Mouse (Mus musculus) brain, embryonic 14.5 days (tissue): ENCODE results near the gene Zfp653. TPM values are rescaled to one million over a fixed set of nuclear protein-coding genes. Genes with fewer than 3 reads are reported as not detected.
"Not testable (repeated sequence)": the region's sequence is repeated elsewhere in the genome, so short reads cannot be mapped to it uniquely, and the experiment has no call there.

Experiments
- DNase-seq: peaks from one replicate; pipeline ENCODE4 v3.0.0-alpha.2; 2011; ENCODE audit warnings: low read depth
- CTCF ChIP-seq: fragments of 200-500 bp; IDR thresholded peaks from 2 replicates; pipeline ENCODE4 v1.5.1; 2012; ENCODE audit warnings: inconsistent platforms, mild to moderate bottlenecking, moderate library complexity, borderline replicate concordance; ENCODE audit not compliant: insufficient read depth, insufficient read length; ENCODE audit errors: extremely low read depth
- POLR2A ChIP-seq: fragments of 200-500 bp; IDR thresholded peaks from 2 replicates; pipeline ENCODE4 v1.6.1; 2012; ENCODE audit warnings: mild to moderate bottlenecking, inconsistent platforms, borderline replicate concordance; ENCODE audit not compliant: poor library complexity, insufficient read depth, insufficient read length, severe bottlenecking; ENCODE audit errors: extremely low read depth
- polyA plus RNA-seq: library from polyadenylated mRNA; depleted of rRNA; stranded (reverse); fragments of >200 nt; gene quantifications from 2 replicates; pipeline ENCODE4 v1.2.3, GENCODE M21; 2012

The Zfp653 gene
- polyA plus RNA-seq, 1 experiment = 49.1 TPM

DNA sequence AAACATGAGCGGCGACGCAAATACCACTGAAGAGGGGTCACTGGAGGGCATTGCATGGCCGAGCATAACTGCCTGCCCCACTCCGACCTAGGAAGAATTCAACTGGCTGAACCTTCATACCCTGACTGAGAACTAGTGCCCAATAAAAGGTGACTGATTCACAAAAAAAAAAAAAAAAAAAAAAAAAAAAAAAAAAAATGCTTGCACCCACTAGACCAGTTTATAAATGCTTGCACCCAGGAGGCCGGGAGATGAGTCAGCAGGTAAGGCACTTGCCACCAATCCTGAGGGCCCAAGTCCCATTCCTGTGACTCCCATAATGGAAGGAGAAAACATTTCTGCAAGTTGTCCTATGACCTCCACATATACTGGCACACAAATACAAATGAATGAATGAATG is 21.6 kb upstream of the Zfp653 start:
- no peak for DNase-seq
- no peak for TF ChIP-seq CTCF
- TF ChIP-seq POLR2A = no peak

DNA sequence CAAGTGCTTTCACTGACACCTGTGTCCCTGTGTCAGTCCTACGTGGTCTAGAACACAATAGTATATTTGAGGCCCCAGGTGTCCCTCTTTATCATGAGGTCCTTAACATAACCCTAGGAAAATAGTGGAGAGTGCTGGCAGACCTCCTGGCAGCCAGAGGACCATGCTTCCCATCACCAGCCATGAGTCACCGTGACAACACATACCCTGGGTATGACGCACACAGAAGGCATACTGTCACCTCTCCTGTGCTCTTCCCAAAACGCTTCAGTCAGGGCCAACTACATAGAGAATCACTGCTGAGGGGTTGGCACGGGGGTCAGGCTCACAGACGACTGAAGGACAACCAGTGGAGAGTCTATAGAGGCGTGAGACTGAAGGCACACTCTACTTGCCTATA is 18.8 kb upstream of the Zfp653 start:
- TF ChIP-seq CTCF = no peak
- no peak for TF ChIP-seq POLR2A
- no peak for DNase-seq

- no peak for DNase-seq
- TF ChIP-seq POLR2A (no peak), CTCF (no peak)
Observed at GRCm38 (mm10) chr9:22089281-22089680, 18.1 kb upstream of the Zfp653 start.

- TF ChIP-seq POLR2A (no peak), CTCF (no peak)
- DNase-seq = no peak
Observed at GRCm38 (mm10) chr9:22087034-22087618, 15.9 kb upstream of the Zfp653 start.

DNA sequence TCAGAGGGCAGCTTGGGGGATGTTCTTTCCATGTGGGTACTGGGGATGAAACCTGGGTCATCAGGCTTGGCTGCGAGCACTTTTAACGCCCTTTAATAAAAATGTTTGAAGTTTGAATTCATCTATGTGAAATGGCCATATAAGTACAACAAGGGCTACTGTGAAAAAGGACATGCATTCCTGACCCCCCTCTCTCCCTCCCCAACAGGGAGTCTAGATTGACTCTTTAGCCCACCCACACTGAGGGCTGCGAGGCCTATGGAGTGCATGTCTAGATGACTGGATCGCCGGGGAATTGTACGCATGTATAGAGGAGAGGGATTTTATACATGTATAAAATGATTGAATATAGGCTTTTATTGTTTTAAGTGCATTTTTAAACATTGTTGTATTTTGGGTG is 14.8 kb upstream of the Zfp653 start:
- TF ChIP-seq CTCF (no peak), POLR2A (no peak)
- no peak for DNase-seq

DNA sequence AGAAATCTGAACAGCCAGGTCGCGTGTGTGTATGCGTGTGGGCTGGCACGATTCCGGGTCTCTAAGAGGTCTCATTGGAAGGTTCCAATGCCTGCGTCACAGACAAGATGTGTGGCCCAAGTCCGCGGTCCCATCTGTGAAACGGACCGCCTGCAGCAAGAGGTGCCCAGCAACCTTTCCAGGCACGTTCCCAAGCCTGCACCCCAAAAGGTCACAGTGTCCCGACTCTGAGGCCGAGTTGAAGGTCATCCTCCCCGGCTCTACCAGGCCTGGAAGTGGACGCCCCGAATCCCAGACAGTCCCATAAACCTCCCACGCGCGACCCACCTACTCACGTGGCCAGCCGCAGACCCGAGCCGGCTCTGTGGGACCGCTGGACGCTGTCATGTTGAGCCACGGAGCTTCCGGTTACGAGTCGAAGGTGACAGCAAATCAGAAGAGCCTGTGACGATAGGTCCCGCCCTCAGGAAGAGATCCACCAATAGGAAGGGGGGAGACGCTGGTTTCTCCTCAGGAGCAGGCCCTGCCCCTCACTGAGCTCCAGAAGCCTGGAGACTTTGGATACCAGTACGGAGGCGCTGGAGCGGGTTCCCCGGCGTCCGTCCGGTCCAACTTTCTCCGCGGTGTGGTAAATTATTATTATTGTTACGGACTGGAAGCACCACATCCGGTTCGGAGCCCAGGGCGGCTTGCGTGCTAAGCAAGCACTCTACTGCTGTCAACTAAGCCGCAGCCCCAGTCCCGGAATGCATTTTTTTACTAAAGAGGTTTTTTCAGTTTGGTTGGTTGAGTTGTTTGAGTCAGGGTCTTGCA is 14.1 kb upstream of the Zfp653 start, which contains the start of gene Ecsit:
Ecsit (minus strand) TSS at position 417 of the 813 bp plus-strand sequence.
- TF ChIP-seq CTCF (no peak), POLR2A (peak; percentile 57; the same call in 1 of the 2 replicates)
- DNase-seq = peak; percentile 98

- DNase-seq = no peak
- TF ChIP-seq CTCF (no peak), POLR2A (no peak)
Observed at GRCm38 (mm10) chr9:22084667-22085021, 13.5 kb upstream of the Zfp653 start.

- TF ChIP-seq CTCF = no peak
- TF ChIP-seq POLR2A = no peak
- DNase-seq = no peak
Observed at GRCm38 (mm10) chr9:22076223-22076622, 5.0 kb upstream of the Zfp653 start.

- DNase-seq = not testable (repeated sequence)
Observed at GRCm38 (mm10) chr9:22075778-22076177, 4.6 kb upstream of the Zfp653 start.

DNA sequence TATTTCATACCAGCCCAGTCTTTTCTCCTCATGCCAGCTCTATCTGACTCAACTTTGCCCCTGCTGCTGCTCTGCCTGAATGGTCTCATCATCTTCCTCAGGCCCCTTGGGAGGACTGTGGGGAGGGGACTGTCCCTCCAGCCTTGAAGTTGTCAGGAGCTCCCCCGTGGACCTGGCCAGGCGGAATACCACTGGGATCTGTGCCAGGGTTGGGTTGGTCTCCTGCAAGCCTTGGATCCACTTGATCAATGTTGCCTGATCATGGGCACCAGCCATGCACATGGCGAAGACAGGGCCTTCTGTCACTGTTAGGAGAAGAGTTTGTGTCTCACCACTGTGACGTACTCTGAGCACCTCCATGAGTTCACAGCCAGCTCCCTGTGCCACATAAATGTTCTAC is 1.1 kb upstream of the Zfp653 start:
- TF ChIP-seq CTCF = no peak
- DNase-seq = no peak

GRCm38 (mm10) chr9:22069881-22070553 is 1.2 kb downstream of the Zfp653 start:
- peak; percentile 25 for DNase-seq

GRCm38 (mm10) chr9:22067195-22067594 is 4.0 kb downstream of the Zfp653 start:
- DNase-seq = no peak
- no peak for TF ChIP-seq POLR2A
- no peak for TF ChIP-seq CTCF

More at GRCm38 (mm10) chr9:22069881-22070553, 1.2 kb downstream of the Zfp653 start:
- TF ChIP-seq POLR2A (no peak), CTCF (no peak)
